Mouse (Mus musculus): ENCODE measurements around the gene Pde6d. TPM values are rescaled to one million over a fixed set of nuclear protein-coding genes. Genes with fewer than 3 reads are reported as not detected.
A peak's percentile ranks its signal among the peaks of the same experiment; 100 is the strongest.

The Pde6d gene
- polyA plus RNA-seq, 1 experiment, result 70.0 TPM

- Histone ChIP-seq H3K4me3 (ENCODE audit: control insufficient read depth, low read depth, low read length) (no peak overlapping the region), H3K36me3 (ENCODE audit: control insufficient read depth, insufficient read depth, low read length) (no peaks in the 10 kb centered on the region), H3K27ac (ENCODE audit: control insufficient read depth, insufficient read depth, low read depth, low read length) (no peak overlapping the region), H3K4me1 (ENCODE audit: control insufficient read depth, insufficient read depth, low read length) (peaks cover 3% of the 10 kb centered on the region), H3K27me3 (ENCODE audit: control insufficient read depth, insufficient read depth, low read length) (no peaks in the 10 kb centered on the region)
- TF ChIP-seq CTCF (IDR thresholded peaks at IDR 0.05; ENCODE audit: control insufficient read depth, insufficient read depth, insufficient replicate concordance, low read depth, low read length) (no peak), POLR2A (IDR thresholded peaks at IDR 0.05; ENCODE audit: control insufficient read depth, low read depth, low read length) (no peak)
Observed at GRCm38 (mm10) chr1:86512154-86512720, 70.2 kb downstream of the Pde6d start.

DNA sequence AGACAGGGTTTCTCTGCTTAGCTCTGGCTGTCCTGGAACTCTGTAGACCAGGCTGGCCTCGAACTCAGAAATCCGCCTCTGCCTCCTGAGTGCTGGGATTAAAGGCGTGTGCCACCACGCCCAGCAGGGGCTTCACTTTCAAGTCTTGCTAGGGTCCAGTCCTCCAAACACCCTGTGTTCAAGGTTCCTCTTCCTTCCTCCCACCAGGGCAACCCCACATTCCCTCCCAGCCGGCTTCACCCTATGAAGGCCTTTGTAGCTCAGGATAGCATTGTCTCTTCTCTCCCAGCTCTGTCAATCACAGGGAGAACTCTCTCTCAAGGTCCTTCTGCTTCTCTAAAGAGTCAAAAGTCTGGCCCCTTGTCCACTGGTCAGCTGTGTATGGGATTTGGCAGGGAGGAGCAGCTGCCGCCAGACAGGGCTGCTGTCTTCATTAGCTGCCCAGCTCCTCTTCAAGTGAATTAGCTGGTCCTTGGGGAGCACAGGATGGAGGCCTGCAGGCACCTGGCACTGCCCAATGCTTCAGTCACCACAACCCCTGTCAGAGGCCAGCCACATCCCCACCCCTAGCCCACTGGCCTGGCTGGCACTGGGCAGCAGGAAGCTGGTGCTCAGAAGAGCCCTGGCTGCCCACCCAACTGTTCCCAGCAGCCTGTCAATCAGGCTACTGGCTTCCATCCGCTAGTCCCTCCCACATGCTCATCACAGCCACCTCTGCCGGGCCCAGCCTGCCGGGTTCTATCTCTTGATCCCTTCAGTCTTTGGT, 71.6 kb downstream of the Pde6d start:
- no peaks in the 10 kb centered on the region for H3K27me3 ChIP-seq (ENCODE audit: control insufficient read depth, insufficient read depth, low read length)

GRCm38 (mm10) chr1:86510266-86510665, 72.2 kb downstream of the Pde6d start:
- peaks cover 7% of the 10 kb centered on the region for H3K4me1 ChIP-seq (ENCODE audit: control insufficient read depth, insufficient read depth, low read length)

More for the DNA sequence above, 71.6 kb downstream of the Pde6d start:
- no peak for TF ChIP-seq CTCF (IDR thresholded peaks at IDR 0.05; ENCODE audit: control insufficient read depth, insufficient read depth, insufficient replicate concordance, low read depth, low read length)
- no peak for TF ChIP-seq POLR2A (IDR thresholded peaks at IDR 0.05; ENCODE audit: control insufficient read depth, low read depth, low read length)
- Histone ChIP-seq H3K4me1 (ENCODE audit: control insufficient read depth, insufficient read depth, low read length) (peaks cover 3% of the 10 kb centered on the region), H3K36me3 (ENCODE audit: control insufficient read depth, insufficient read depth, low read length) (no peaks in the 10 kb centered on the region), H3K4me3 (ENCODE audit: control insufficient read depth, low read depth, low read length) (no peak overlapping the region), H3K27ac (ENCODE audit: control insufficient read depth, insufficient read depth, low read depth, low read length) (no peak overlapping the region)

DNA sequence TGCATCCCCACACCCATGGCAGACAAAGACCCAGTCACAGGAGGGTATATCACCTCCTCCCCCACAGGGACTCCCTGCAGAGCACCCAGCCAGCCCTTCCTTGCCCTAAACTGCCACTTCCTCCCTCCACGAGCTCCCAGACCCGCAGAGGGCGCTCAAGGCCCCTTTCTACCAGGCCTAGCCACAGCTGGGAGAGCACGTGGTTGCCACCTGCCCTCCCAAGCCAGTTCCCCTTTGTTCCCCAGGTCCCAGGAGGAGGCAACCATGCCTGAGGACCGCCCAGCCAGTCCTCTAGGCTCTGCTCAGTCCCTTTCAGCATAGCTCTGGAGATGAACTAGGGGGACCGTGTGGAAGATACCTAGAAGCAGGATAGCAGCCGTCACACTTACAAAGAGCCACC, 73.0 kb downstream of the Pde6d start:
- H3K36me3 ChIP-seq (ENCODE audit: control insufficient read depth, insufficient read depth, low read length), result no peaks in the 10 kb centered on the region
- no peak overlapping the region for H3K27ac ChIP-seq (ENCODE audit: control insufficient read depth, insufficient read depth, low read depth, low read length)
- H3K4me1 ChIP-seq (ENCODE audit: control insufficient read depth, insufficient read depth, low read length), result peaks cover 16% of the 10 kb centered on the region
- H3K4me3 ChIP-seq (ENCODE audit: control insufficient read depth, low read depth, low read length), result no peak overlapping the region
- TF ChIP-seq CTCF (IDR thresholded peaks at IDR 0.05; ENCODE audit: control insufficient read depth, insufficient read depth, insufficient replicate concordance, low read depth, low read length), result peak; percentile 51; the same call in 1 of the 2 replicates
- no peak for TF ChIP-seq POLR2A (IDR thresholded peaks at IDR 0.05; ENCODE audit: control insufficient read depth, low read depth, low read length)
- no peaks in the 10 kb centered on the region for H3K27me3 ChIP-seq (ENCODE audit: control insufficient read depth, insufficient read depth, low read length)

More at GRCm38 (mm10) chr1:86510266-86510665, 72.2 kb downstream of the Pde6d start:
- Histone ChIP-seq H3K27me3 (ENCODE audit: control insufficient read depth, insufficient read depth, low read length) (no peaks in the 10 kb centered on the region), H3K27ac (ENCODE audit: control insufficient read depth, insufficient read depth, low read depth, low read length) (no peak overlapping the region), H3K4me3 (ENCODE audit: control insufficient read depth, low read depth, low read length) (no peak overlapping the region), H3K36me3 (ENCODE audit: control insufficient read depth, insufficient read depth, low read length) (no peaks in the 10 kb centered on the region)
- TF ChIP-seq POLR2A (IDR thresholded peaks at IDR 0.05; ENCODE audit: control insufficient read depth, low read depth, low read length), result no peak
- TF ChIP-seq CTCF (IDR thresholded peaks at IDR 0.05; ENCODE audit: control insufficient read depth, insufficient read depth, insufficient replicate concordance, low read depth, low read length), result no peak

GRCm38 (mm10) chr1:86507866-86508265, 74.6 kb downstream of the Pde6d start:
- H3K36me3 ChIP-seq (ENCODE audit: control insufficient read depth, insufficient read depth, low read length), result no peaks in the 10 kb centered on the region
- H3K27ac ChIP-seq (ENCODE audit: control insufficient read depth, insufficient read depth, low read depth, low read length), result no peak overlapping the region
- peaks cover 26% of the 10 kb centered on the region for H3K4me1 ChIP-seq (ENCODE audit: control insufficient read depth, insufficient read depth, low read length)
- no peak overlapping the region for H3K4me3 ChIP-seq (ENCODE audit: control insufficient read depth, low read depth, low read length)
- TF ChIP-seq POLR2A (IDR thresholded peaks at IDR 0.05; ENCODE audit: control insufficient read depth, low read depth, low read length) (no peak), CTCF (IDR thresholded peaks at IDR 0.05; ENCODE audit: control insufficient read depth, insufficient read depth, insufficient replicate concordance, low read depth, low read length) (no peak)
- H3K27me3 ChIP-seq (ENCODE audit: control insufficient read depth, insufficient read depth, low read length), result no peaks in the 10 kb centered on the region

- Histone ChIP-seq H3K27ac (ENCODE audit: control insufficient read depth, insufficient read depth, low read depth, low read length) (no peak overlapping the region), H3K4me3 (ENCODE audit: control insufficient read depth, low read depth, low read length) (no peak overlapping the region), H3K27me3 (ENCODE audit: control insufficient read depth, insufficient read depth, low read length) (no peaks in the 10 kb centered on the region), H3K4me1 (ENCODE audit: control insufficient read depth, insufficient read depth, low read length) (peaks cover 29% of the 10 kb centered on the region), H3K36me3 (ENCODE audit: control insufficient read depth, insufficient read depth, low read length) (no peaks in the 10 kb centered on the region)
- TF ChIP-seq CTCF (IDR thresholded peaks at IDR 0.05; ENCODE audit: control insufficient read depth, insufficient read depth, insufficient replicate concordance, low read depth, low read length), result no peak
- TF ChIP-seq POLR2A (IDR thresholded peaks at IDR 0.05; ENCODE audit: control insufficient read depth, low read depth, low read length), result no peak
Observed at GRCm38 (mm10) chr1:86506420-86506819, 76.0 kb downstream of the Pde6d start.

- Histone ChIP-seq H3K4me3 (ENCODE audit: control insufficient read depth, low read depth, low read length) (no peak overlapping the region), H3K36me3 (ENCODE audit: control insufficient read depth, insufficient read depth, low read length) (no peaks in the 10 kb centered on the region), H3K4me1 (ENCODE audit: control insufficient read depth, insufficient read depth, low read length) (peaks cover 32% of the 10 kb centered on the region), H3K27me3 (ENCODE audit: control insufficient read depth, insufficient read depth, low read length) (no peaks in the 10 kb centered on the region), H3K27ac (ENCODE audit: control insufficient read depth, insufficient read depth, low read depth, low read length) (no peak overlapping the region)
- TF ChIP-seq POLR2A (IDR thresholded peaks at IDR 0.05; ENCODE audit: control insufficient read depth, low read depth, low read length) (no peak), CTCF (IDR thresholded peaks at IDR 0.05; ENCODE audit: control insufficient read depth, insufficient read depth, insufficient replicate concordance, low read depth, low read length) (no peak)
Observed at GRCm38 (mm10) chr1:86505461-86505860, 77.0 kb downstream of the Pde6d start.
